Mouse (Mus musculus): ENCODE results near the gene Lime1. TPM values are rescaled to one million over a fixed set of nuclear protein-coding genes. Genes with fewer than 3 reads are reported as not detected.

Lime1 gene
- total RNA-seq, 2 experiments from 2014 or later: 4.2 to 5.5 TPM

DNA sequence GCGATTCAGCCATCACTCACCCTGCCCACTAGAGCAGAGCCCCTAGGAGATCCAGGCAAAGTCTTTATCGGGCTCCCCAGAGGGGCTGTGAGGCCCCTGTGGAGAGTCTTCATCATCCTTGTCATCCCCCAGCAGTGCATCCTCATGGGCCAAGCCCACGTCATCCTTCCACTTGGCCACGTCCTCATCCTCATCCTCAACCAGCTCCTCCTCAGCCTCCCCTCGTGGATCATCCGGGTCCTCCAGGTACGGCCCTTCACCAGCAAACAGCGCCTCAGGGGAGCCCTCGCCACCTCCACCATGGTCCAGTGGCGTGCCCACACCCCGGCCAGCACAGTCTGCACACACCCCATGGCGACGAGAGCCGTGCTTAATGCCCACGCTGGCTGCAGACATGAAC, 11.1 kb downstream of the Lime1 start:
- DNase-seq: no peak

DNA sequence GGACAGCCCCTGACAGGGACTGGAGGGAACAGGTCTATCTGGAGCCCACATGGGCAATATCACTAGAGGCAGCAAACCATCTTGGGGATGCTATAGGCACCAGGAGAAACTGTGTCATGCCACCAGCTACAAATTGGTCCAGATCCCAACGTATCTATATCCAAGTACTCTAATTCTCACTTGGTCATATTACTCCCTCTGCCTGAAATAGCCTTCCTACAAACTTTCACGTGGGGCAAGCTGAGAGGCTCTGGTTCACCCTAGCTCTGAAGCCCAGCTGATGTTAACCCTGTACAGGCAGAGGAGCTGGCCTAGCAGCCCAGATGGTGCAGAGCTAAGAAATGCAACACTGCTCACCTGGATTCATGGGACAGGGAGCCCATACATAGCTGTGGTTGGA, 11.7 kb downstream of the Lime1 start:
- DNase-seq: no peak

DNA sequence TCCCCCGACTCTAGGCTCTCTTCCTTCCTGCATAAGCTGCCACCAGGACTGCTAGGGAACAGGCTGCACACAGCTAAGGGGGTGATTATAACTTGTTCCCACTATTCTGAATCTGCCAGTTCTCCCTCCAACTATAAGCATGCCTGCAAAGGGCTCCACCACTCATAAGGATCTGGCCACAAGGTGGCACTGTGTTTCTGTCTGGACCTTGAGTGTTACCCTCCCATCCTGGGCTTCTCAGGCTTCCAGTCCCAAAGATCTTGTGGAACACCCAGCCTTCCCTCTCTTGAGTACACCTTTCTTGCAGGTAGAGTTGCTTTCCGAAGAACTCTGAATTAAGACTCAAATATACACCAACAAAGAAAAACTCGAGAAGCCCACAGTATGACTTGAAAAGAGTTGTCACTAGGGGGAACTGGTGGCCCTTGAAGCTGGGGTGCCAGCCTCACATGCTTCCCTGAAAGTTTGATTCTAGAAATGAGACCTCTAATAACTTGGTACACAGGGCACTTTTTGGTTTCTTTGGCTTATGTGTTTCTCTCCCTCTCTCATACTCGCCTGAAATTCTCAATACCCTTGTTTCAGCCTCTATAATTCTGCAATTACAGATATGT, 12.8 kb downstream of the Lime1 start:
- DNase-seq: peak; percentile 69

DNA sequence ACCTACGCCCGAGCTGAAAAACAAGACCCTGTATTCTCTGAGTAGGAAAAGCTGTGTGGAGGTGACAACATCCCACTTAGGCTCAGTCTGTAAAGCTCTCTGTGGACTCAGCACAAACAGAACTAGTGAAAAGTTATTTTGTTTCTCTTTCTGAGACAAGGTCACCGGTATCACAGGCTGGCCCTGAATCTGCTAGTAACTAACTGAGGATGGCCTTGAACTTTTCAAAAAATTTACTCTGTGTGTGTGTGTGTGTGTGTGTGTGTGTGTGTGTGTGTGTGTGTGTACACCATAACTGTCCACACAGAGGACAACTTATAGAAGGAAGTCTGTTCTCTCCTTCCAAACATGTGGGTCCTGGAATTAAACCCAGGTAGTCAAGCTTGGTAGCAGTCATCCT, 14.2 kb downstream of the Lime1 start:
- no peak for DNase-seq

DNA sequence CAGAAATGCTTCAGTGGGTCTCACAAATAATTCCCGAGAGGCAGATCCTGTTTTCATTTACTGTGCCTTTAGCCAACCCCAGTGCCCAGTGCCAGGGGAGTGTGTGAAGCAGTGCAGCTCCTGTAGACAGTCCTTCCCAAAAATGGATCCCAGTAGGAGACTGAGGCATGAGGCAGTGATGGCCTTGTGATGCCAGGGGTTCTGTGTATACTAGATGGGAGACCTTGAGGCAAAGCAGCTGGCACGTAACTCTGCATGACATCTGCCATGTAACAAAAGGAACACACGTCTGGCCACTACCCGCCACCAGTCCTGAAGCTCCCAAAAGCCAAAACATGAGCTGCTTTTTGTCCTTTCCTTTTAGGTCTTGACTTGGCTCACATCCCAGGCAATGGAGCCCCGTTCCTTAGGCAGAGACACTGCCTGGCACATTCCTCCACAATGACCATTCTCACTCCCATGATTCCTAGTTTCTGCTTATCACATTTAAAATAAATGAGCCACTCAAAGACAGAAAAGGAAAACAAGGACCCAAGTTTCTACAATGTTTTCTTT, 17.4 kb downstream of the Lime1 start:
- no peak for DNase-seq

DNA sequence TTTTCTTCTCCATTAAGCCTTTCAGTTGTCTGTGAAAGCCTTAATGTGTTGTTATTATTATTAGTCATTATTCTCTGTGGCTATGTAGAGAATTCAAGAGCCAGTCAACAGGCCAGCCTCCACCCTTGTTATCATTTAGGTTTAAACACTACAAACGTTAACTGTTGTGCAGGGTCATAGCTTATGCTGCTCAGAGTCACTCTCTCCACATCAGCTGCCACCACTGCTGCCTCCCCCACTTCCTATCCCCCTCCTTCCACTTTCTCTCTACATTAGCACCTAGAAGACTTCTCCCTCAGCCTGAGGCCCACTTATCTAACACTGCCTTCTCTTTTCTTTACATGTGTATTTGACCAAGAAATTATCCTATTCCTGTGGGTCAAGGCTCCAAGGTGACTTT, 21.6 kb downstream of the Lime1 start:
- DNase-seq: no peak

DNA sequence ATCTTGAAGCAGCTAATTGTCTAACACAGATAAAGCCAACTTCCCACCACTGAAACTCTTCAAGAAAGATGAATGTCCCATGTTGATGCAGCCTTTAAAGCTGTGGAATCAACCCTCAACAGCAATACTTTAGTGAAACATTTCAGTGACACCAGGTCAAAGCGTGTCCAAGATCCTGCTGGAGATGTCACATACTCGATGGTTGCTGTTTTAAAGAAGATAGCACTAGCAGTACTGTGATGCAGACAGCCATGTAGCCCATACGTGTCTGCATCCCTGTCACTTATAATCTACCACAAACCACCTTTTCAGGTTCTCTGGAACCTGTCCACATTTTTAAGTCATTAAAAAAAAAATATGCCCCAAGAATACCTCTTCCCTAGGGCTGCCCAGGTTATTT, 23.8 kb downstream of the Lime1 start:
- no peak for DNase-seq

DNA sequence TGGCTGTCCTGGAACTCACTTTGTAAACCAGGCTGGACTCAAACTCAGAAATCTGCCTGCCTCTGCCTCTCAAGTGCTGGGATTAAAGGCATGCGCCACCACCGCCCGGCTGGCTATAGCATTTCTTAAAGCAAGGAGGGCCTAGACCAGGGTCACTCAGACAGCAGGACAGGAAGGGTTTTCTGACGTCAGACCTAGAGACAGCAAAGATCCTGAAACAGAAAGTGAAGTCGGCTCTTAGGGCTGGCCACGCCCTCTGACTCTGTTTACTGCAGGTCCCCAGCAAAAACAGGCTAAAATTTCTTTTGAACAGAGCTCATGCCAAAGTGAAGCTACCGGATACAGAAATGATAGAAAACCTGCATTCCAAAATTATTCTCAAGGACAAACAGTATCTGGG, 29.8 kb downstream of the Lime1 start:
- no peak for DNase-seq

DNA sequence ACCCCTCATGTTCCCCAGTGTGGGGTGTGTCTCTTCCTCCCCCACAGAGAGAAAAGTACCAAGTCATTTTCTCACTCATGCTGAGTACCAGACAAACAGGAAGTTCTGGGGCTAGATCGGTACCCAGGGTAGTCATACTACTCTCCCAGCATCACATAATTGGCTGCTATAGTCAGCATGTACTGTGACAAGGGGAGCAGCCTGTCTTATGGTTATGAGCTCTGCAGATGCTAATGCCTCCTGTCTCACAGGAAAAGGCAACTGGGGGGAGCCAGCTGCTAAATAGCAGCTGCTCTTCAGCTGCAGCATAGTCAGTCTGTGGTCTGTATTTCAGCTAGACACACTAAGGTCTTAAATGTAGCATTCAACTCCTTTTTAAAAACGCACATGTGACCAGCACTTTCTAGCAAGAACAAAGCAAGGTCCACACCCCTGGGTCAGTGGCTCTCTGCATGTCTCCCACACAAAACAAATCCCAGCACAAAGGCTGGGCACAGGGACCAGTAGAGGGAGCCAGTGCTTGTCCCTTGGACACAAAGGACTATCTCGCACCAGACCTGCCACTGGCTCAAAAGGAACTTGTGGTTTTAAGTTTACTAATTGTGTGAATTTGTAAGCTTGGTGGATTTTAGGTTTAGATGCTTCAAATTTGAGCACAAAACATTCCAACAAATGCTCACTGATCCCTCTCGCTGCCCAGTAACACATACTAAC, 31.0 kb downstream of the Lime1 start:
- DNase-seq: peak; percentile 42

DNA sequence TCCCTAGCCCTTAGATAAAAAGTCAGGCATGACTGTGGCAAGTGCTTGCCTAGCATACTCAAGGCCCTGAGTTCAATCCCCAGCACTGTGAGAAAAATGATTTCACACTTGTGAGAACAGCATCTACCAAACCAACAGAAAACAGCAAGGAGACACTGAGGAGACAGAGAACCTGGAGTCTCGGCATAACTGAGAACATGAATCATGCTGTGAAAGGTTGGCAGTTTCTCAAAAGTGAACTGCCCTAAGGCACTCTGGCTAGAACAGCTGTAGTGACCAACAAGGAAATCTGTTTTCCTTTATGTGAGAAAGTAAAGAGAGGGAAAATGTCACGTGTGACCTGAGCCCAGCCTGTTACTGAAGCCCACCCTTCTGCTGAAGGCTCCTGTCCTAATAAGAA, 33.3 kb downstream of the Lime1 start:
- DNase-seq: no peak

DNA sequence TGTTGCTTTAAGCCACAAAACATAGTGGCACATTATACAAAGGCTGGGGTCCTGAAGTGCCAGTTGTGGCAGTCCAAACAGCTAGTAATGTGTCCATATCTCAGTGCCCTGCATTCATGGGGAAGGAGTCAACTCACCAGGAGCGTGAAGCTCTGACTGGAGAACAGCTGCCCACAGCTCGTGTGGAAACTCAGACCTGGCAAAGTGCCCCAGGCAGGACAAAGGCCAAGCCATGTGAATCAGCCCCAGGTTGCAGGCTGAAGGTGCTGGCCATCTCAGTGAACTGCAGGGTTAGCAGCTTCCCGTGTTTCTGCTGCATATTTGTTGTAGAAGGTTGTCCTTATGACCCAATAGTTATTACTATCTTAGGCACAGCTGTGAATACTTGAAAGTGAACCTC, 36.1 kb downstream of the Lime1 start:
- peak; percentile 38 for DNase-seq

DNA sequence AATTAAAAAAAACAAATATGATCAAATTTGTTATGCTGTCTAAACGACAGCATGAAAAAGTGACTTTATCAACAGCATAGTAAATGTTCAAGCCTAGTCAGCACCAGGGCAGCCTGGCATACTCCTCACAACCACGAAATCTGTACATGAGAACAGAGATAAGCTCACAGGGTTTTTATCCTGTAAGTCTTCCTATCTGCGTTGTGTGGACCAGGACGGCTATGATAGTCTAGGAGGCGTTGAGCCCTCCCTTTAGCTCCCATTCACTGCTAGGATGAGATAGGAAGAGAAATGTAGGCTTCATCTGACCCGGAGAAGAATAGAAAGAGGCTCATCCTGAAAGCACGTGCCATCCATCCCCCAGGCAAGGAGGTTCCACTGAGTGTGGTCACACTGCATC, 39.5 kb downstream of the Lime1 start:
- DNase-seq: no peak

DNA sequence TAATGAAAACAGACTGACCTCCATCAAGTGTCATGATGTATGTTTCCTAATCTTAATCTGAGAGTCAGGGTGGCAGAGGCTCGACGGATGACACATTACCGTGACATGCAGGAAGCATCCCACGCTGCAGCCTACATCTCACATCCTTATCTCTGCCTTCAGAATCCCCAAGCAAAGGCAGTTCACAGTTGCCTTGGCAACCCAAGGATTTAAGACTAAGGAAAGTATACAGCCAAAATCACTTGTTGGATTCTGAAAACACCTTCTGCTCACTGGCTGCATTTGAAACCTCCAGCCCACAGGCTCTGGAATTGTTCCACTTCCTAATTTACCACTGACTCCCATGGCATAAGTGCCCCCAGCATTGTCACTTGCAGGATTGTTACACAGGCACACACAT, 40.5 kb downstream of the Lime1 start:
- DNase-seq: no peak

DNA sequence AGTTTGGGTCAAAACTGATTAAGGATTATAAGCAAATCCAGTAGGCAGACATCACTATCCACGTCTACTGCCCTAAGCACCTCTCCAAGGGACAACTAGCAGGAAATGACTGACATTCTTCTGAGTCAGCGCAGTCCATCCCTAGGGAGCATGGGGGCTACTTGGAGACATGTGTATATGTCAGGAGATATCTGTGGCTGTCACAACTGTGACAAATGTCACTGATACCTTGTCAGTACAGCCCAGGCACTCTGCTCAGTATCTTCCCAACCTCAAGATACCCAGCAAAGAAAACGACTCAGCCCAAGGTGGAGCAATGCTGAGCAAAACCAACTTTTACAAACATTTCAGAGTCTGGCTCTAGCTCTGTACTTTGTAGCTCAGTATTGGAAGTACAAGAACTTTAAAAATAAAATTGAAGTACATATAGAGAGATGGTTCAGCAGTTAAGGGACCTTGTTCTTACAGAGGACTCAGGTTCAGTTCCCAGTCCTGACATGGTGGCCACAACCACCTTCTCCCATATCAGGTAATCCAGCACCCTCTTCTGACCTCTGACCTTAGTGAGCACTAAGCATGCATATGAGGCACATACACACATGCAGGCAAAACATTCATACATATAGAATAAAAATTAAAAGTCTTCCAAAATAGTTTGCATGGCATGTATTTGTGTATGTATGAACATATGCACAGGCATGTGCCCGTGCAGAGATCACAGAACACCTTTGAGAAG, 41.2 kb downstream of the Lime1 start:
- DNase-seq: no peak

DNA sequence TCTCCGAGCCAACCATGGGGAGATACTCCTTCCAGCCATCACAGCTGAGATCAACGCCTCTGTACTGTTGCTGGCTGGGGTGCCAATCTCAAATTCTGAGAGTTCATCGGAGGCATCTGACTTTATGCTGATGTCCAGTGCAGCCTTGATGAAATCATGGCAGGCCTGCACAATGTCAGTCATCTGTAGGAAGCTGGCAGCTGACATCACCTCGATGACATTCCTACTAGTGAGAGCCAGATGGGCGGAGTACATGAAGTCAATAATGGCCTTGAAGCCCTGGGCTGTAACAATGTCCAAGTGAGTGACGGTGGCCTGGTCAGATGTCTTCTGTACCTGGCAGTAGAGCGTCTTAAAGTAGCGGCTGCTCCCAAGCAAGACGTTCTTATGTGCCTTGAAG, 44.0 kb downstream of the Lime1 start:
- DNase-seq: no peak

Other genes with a start within 250 kb of the Lime1 start
- not detected for gene Kcnq2, start 244.8 kb upstream of the Lime1 start, total RNA-seq (2021)
- gene Eef1a2, start 223.1 kb upstream of the Lime1 start, total RNA-seq (2021): 1,000 to 10,000 TPM; 1,917 to 2,157 TPM
- gene Ppdpf, start 192.8 kb upstream of the Lime1 start, total RNA-seq (2021): 10 to 100 TPM; 44.4 to 49.5 TPM
- not detected for gene Ptk6, start 177.3 kb upstream of the Lime1 start, total RNA-seq (2021)
- gene Srms, start 166.9 kb upstream of the Lime1 start, total RNA-seq (2021): under 1 TPM; 0.20 to 0.24 TPM
- gene Fndc11, start 160.1 kb upstream of the Lime1 start, total RNA-seq (2021): not detected
- gene Helz2, start 138.1 kb upstream of the Lime1 start, total RNA-seq (2021): 1 to 10 TPM; 2.5 to 3.4 TPM
- gene Gmeb2, start 92.0 kb upstream of the Lime1 start, total RNA-seq (2021): 1 to 10 TPM; 6.1 to 6.3 TPM
- under 1 TPM in 1 of 2 experiments, not detected in 1; 0.32 TPM for gene Stmn3, start 65.6 kb upstream of the Lime1 start, total RNA-seq (2021)
- gene Rtel1, start 60.3 kb upstream of the Lime1 start, total RNA-seq (2021): 10 to 100 TPM in 1 of 2 experiments, 1 to 10 TPM in 1; 9.9 to 14.9 TPM
- gene Zgpat, start 15.2 kb upstream of the Lime1 start, total RNA-seq (2021): 10 to 100 TPM; 12.8 to 13.1 TPM
- 10 to 100 TPM; 25.0 to 29.3 TPM for gene Arfrp1, start 14.7 kb upstream of the Lime1 start, total RNA-seq (2021)
- 1 to 10 TPM; 3.5 TPM for gene Zbtb46, start 79.3 kb downstream of the Lime1 start, total RNA-seq (2021)
- gene Abhd16b, start 113.1 kb downstream of the Lime1 start, total RNA-seq (2021): not detected
- gene Tpd52l2, start 117.1 kb downstream of the Lime1 start, total RNA-seq (2021): 10 to 100 TPM; 46.1 to 48.2 TPM
- gene Dnajc5, start 140.4 kb downstream of the Lime1 start, total RNA-seq (2021): 10 to 100 TPM; 43.8 to 46.3 TPM
- gene Uckl1, start 204.8 kb downstream of the Lime1 start, total RNA-seq (2021): 10 to 100 TPM; 23.9 to 26.5 TPM
- gene Prpf6, start 211.8 kb downstream of the Lime1 start, total RNA-seq (2021): 10 to 100 TPM; 23.2 to 28.2 TPM
- 10 to 100 TPM; 17.2 to 17.4 TPM for gene Zfp512b, start 212.7 kb downstream of the Lime1 start, total RNA-seq (2021)
- 1 to 10 TPM in 1 of 2 experiments, under 1 TPM in 1; 0.97 to 1.1 TPM for gene Samd10, start 219.1 kb downstream of the Lime1 start, total RNA-seq (2021)

All from gastrocnemius, postnatal 25 days (tissue).